Mouse (Mus musculus): ENCODE measurements at regions not wholly inside any gene's neighbourhood (a gene's known extent, or its start where the extent isn't known, plus 50 kb on each side); places are given as distances from the start of the nearest gene placed in this dataset.
A peak's percentile ranks its signal among the peaks of the same experiment; 100 is the strongest.
"Not testable (repeated sequence)": the region's sequence is repeated elsewhere in the genome, so short reads cannot be mapped to it uniquely, and the experiment has no call there.

DNA sequence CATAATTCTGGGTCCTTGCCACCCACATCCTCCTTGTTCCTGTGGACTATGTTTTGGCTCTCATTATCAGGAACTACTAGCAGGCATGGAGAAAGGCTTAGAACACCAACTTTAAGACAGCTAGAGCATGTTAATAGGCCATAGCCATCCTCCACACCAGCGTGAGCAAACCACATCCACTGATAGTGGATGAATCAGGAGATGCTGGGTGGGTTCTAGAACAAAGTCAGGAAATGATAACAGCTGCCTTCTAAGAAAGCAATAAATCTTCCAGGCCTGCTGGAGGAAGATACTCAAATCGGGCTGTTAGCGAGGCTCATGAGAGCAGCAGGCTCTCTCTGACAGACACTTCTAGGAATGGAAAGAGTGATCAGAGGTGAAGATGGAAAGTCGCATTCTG is 60.9 kb upstream of the Slc44a3 start:
- Histone ChIP-seq H3K9me3 (replicated peaks; ENCODE audit: control insufficient read depth, insufficient read depth, low read length, poor library complexity, severe bottlenecking) (no peaks in the 10 kb centered on the region), H3K9ac (ENCODE audit: low read depth, poor library complexity, severe bottlenecking) (no peak overlapping the region), H3K4me3 (ENCODE audit: low read depth, low read length) (no peak overlapping the region), H3K27me3 (ENCODE audit: control insufficient read depth, insufficient read depth, low read length, poor library complexity, severe bottlenecking) (no peaks in the 10 kb centered on the region), H3K4me1 (ENCODE audit: control insufficient read depth, insufficient read depth, low read length) (peaks cover 4% of the 10 kb centered on the region), H3K36me3 (ENCODE audit: control insufficient read depth, insufficient read depth, low read length, poor library complexity, severe bottlenecking) (no peaks in the 10 kb centered on the region), H3K27ac (ENCODE audit: insufficient read depth, low read length) (no peak overlapping the region)
- TF ChIP-seq POLR2A (IDR thresholded peaks at IDR 0.05; ENCODE audit: insufficient read depth, low read length) = no peak
- TF ChIP-seq CTCF (IDR thresholded peaks at IDR 0.05; ENCODE audit: low read depth, low read length) = no peak
- TF ChIP-seq EP300 (IDR thresholded peaks at IDR 0.05; ENCODE audit: insufficient read depth, low read depth, low read length) = no peak

DNA sequence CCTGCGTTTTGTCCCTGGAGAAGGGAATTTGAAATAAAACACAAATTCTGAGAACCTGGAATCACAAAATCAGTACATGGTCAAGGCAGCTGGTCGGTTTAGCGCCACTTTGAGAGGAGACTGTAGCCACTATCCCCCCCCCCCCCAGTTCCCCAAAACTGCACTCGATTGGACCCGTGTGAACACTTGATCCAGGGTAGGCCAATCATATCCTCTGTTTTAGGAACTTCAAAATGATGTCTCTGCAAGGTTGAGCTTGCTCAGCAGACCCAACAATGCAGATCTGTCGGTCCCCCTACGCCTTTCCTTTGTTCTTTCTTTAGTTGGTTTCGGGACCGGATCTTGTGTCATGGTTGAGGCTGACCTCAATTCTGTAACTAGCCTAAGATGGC is 57.3 kb upstream of the Slc44a3 start:
- Histone ChIP-seq H3K9ac (ENCODE audit: low read depth, poor library complexity, severe bottlenecking) (peak overlapping the region; percentile 18; the same call in 1 of the 2 replicates), H3K27me3 (ENCODE audit: control insufficient read depth, insufficient read depth, low read length, poor library complexity, severe bottlenecking) (no peaks in the 10 kb centered on the region), H3K4me3 (ENCODE audit: low read depth, low read length) (peak overlapping the region; percentile 41), H3K27ac (ENCODE audit: insufficient read depth, low read length) (peak overlapping the region; percentile 30; the same call in 1 of the 2 replicates), H3K36me3 (ENCODE audit: control insufficient read depth, insufficient read depth, low read length, poor library complexity, severe bottlenecking) (no peaks in the 10 kb centered on the region), H3K9me3 (replicated peaks; ENCODE audit: control insufficient read depth, insufficient read depth, low read length, poor library complexity, severe bottlenecking) (no peaks in the 10 kb centered on the region), H3K4me1 (ENCODE audit: control insufficient read depth, insufficient read depth, low read length) (peaks cover 4% of the 10 kb centered on the region)
- no peak for TF ChIP-seq CTCF (IDR thresholded peaks at IDR 0.05; ENCODE audit: low read depth, low read length)

DNA sequence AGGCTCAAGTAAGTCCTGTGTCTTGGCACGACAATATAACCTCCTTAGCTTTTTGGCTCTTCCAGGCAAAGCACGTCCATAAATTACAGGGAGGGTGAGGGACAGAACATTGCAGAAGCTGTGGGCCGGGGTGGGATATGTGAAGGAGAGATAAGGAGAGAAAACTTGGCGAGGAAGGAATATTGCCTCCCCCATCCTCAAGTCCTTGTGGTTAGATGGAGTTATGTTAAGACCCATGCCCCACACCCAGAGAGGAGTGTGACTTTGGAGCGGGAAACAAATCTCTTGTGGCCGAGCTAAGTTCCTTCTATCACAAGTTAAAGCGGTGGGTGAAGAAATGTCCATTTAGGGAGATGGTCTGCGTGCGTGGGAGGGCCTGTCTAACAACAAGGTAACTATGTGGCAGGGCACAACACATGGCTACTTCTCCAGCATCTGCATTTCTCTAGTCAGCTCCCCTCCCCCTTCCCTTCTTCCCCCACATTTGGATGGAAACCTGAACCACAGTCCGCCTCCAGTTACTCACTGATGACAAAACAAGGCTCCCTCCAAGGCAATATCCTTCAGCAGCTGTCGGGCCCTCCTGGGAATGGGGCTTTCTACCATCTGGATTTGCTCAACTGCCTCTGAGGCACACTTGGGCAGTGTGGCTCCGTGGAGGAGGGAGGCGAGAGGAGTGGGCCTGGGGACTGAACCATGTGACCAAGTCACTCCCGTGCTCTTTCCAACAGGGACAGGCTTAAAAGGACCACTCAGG is 56.7 kb upstream of the Slc44a3 start:
- no peaks in the 10 kb centered on the region for H3K36me3 ChIP-seq (ENCODE audit: control insufficient read depth, insufficient read depth, low read length, poor library complexity, severe bottlenecking)
- peak overlapping the region; percentile 41 for H3K4me3 ChIP-seq (ENCODE audit: low read depth, low read length)
- peaks cover 4% of the 10 kb centered on the region for H3K4me1 ChIP-seq (ENCODE audit: control insufficient read depth, insufficient read depth, low read length)
- H3K27me3 ChIP-seq (ENCODE audit: control insufficient read depth, insufficient read depth, low read length, poor library complexity, severe bottlenecking) = no peaks in the 10 kb centered on the region
- H3K9ac ChIP-seq (ENCODE audit: low read depth, poor library complexity, severe bottlenecking) = peak overlapping the region; percentile 18
- H3K9me3 ChIP-seq (replicated peaks; ENCODE audit: control insufficient read depth, insufficient read depth, low read length, poor library complexity, severe bottlenecking) = no peaks in the 10 kb centered on the region
- peak overlapping the region; percentile 30; the same call in 1 of the 2 replicates for H3K27ac ChIP-seq (ENCODE audit: insufficient read depth, low read length)
- no peak for TF ChIP-seq CTCF (IDR thresholded peaks at IDR 0.05; ENCODE audit: low read depth, low read length)
- TF ChIP-seq EP300 (IDR thresholded peaks at IDR 0.05; ENCODE audit: insufficient read depth, low read depth, low read length) = peak; percentile 34; the same call in 1 of the 2 replicates
- no peak for TF ChIP-seq POLR2A (IDR thresholded peaks at IDR 0.05; ENCODE audit: insufficient read depth, low read length)

DNA sequence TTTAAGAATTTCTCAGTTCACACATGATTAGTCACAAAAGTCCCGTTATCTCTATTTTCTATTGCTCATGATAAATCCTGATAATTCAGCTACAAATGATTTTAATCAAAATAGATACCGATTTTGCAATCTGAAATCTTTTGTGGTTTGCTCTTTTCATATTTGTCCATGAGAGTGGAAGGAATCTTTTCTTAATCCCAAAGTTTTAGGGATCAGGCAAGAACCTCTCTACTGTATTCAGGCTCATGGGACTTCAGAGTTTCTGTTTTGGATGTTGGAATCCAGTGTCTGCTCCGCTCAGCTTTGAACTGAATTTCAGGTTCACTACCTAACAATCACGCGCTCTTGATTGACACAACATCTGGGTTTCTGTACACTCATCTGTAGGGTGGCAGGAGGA is 53.1 kb upstream of the Slc44a3 start:
- Histone ChIP-seq H3K4me1 (ENCODE audit: control insufficient read depth, insufficient read depth, low read length) (peaks cover 11% of the 10 kb centered on the region), H3K36me3 (ENCODE audit: control insufficient read depth, insufficient read depth, low read length, poor library complexity, severe bottlenecking) (no peaks in the 10 kb centered on the region)

GRCm38 (mm10) chr3:121584736-121585151 is 52.5 kb upstream of the Slc44a3 start:
- Histone ChIP-seq H3K36me3 (ENCODE audit: control insufficient read depth, insufficient read depth, low read length, poor library complexity, severe bottlenecking) (no peaks in the 10 kb centered on the region), H3K4me1 (ENCODE audit: control insufficient read depth, insufficient read depth, low read length) (peaks cover 12% of the 10 kb centered on the region), H3K27ac (ENCODE audit: insufficient read depth, low read length) (no peak overlapping the region), H3K9ac (ENCODE audit: low read depth, poor library complexity, severe bottlenecking) (no peak overlapping the region), H3K27me3 (ENCODE audit: control insufficient read depth, insufficient read depth, low read length, poor library complexity, severe bottlenecking) (no peaks in the 10 kb centered on the region), H3K9me3 (replicated peaks; ENCODE audit: control insufficient read depth, insufficient read depth, low read length, poor library complexity, severe bottlenecking) (no peaks in the 10 kb centered on the region), H3K4me3 (ENCODE audit: low read depth, low read length) (no peak overlapping the region)
- TF ChIP-seq CTCF (IDR thresholded peaks at IDR 0.05; ENCODE audit: low read depth, low read length) = no peak
- no peak for TF ChIP-seq POLR2A (IDR thresholded peaks at IDR 0.05; ENCODE audit: insufficient read depth, low read length)
- TF ChIP-seq EP300 (IDR thresholded peaks at IDR 0.05; ENCODE audit: insufficient read depth, low read depth, low read length) = no peak

More for the DNA sequence above, 53.1 kb upstream of the Slc44a3 start:
- no peak overlapping the region for H3K9ac ChIP-seq (ENCODE audit: low read depth, poor library complexity, severe bottlenecking)
- no peak overlapping the region for H3K4me3 ChIP-seq (ENCODE audit: low read depth, low read length)
- TF ChIP-seq POLR2A (IDR thresholded peaks at IDR 0.05; ENCODE audit: insufficient read depth, low read length) (no peak), CTCF (IDR thresholded peaks at IDR 0.05; ENCODE audit: low read depth, low read length) (no peak), EP300 (IDR thresholded peaks at IDR 0.05; ENCODE audit: insufficient read depth, low read depth, low read length) (no peak)
- H3K9me3 ChIP-seq (replicated peaks; ENCODE audit: control insufficient read depth, insufficient read depth, low read length, poor library complexity, severe bottlenecking) = no peaks in the 10 kb centered on the region
- no peaks in the 10 kb centered on the region for H3K27me3 ChIP-seq (ENCODE audit: control insufficient read depth, insufficient read depth, low read length, poor library complexity, severe bottlenecking)
- no peak overlapping the region for H3K27ac ChIP-seq (ENCODE audit: insufficient read depth, low read length)

- no peaks in the 10 kb centered on the region for H3K9me3 ChIP-seq (replicated peaks; ENCODE audit: control insufficient read depth, insufficient read depth, low read length, poor library complexity, severe bottlenecking)
- H3K27me3 ChIP-seq (ENCODE audit: control insufficient read depth, insufficient read depth, low read length, poor library complexity, severe bottlenecking) = no peaks in the 10 kb centered on the region
- TF ChIP-seq EP300 (IDR thresholded peaks at IDR 0.05; ENCODE audit: insufficient read depth, low read depth, low read length) (no peak), POLR2A (IDR thresholded peaks at IDR 0.05; ENCODE audit: insufficient read depth, low read length) (no peak), CTCF (IDR thresholded peaks at IDR 0.05; ENCODE audit: low read depth, low read length) (no peak)
- H3K27ac ChIP-seq (ENCODE audit: insufficient read depth, low read length) = no peak overlapping the region
- H3K36me3 ChIP-seq (ENCODE audit: control insufficient read depth, insufficient read depth, low read length, poor library complexity, severe bottlenecking) = no peaks in the 10 kb centered on the region
- H3K4me3 ChIP-seq (ENCODE audit: low read depth, low read length) = no peak overlapping the region
- no peak overlapping the region for H3K9ac ChIP-seq (ENCODE audit: low read depth, poor library complexity, severe bottlenecking)
- H3K4me1 ChIP-seq (ENCODE audit: control insufficient read depth, insufficient read depth, low read length) = peaks cover 12% of the 10 kb centered on the region
Observed at GRCm38 (mm10) chr3:121584317-121584716, 52.1 kb upstream of the Slc44a3 start.

- H3K4me1 ChIP-seq (ENCODE audit: control insufficient read depth, insufficient read depth, low read length); H3K27me3 ChIP-seq (ENCODE audit: control insufficient read depth, insufficient read depth, low read length, poor library complexity, severe bottlenecking); H3K36me3 ChIP-seq (ENCODE audit: control insufficient read depth, insufficient read depth, low read length, poor library complexity, severe bottlenecking); H3K4me3 ChIP-seq (ENCODE audit: low read depth, low read length); H3K27ac ChIP-seq (ENCODE audit: insufficient read depth, low read length); H3K9ac ChIP-seq (ENCODE audit: low read depth, poor library complexity, severe bottlenecking); H3K9me3 ChIP-seq (replicated peaks; ENCODE audit: control insufficient read depth, insufficient read depth, low read length, poor library complexity, severe bottlenecking): not testable (repeated sequence)
Observed at GRCm38 (mm10) chr3:121582711-121583110, 50.5 kb upstream of the Slc44a3 start.
